14 mouse cellular contexts compared by ENCODE assay signal in genomic region chr7:136377742-136378141, GRCm38 (mm10).
A peak's percentile ranks its signal among the peaks of the same experiment; 100 is the strongest.
DNase-seq lines count a peak whose midpoint lies in the region; ATAC-seq and TF ChIP-seq lines count a peak whose summit lies in the region.
"Had no signal": no experiment of that assay in that cellular context is flagged by ENCODE, and none has a peak within 500 bp of the region (broad histone marks: within the 10 kb centered on the region; RNA-seq: fewer than 3 reads in every experiment).

No protein-coding gene starts in this region.

- H3K9ac ChIP-seq in embryonic facial prominence, embryonic 14.5 days (ENCODE audit: low read depth, low read length): no peak overlapping the region
- no peak overlapping the region for H3K9ac ChIP-seq in heart, adult 2 months (ENCODE audit: low read depth, low read length)
- no peak overlapping the region for H3K9ac ChIP-seq in stomach, postnatal 0 days (ENCODE audit: low read length)
- H3K9ac ChIP-seq: liver, embryonic 13.5 days; stomach, embryonic 15.5 days had no signal

- 0 out of 2 replicates have a peak, but pooled peaks have one; percentile 21 for TF ChIP-seq EP300 in heart, adult 2 months (IDR thresholded peaks at IDR 0.05; ENCODE audit: insufficient read depth, low read depth, low read length)
- TF ChIP-seq EP300 in stomach, postnatal 0 days (optimal IDR thresholded peaks at IDR 0.05): no peak

- H3K27ac ChIP-seq in kidney, adult 2 months (ENCODE audit: insufficient read depth, low read depth, low read length): no peak overlapping the region; the same call in 1 of the 2 replicates
- peak overlapping the region; percentile 1 for H3K27ac ChIP-seq in embryonic facial prominence, embryonic 14.5 days (replicated peaks; ENCODE audit: low read depth, low read length)
- H3K27ac ChIP-seq in heart, adult 2 months: peak overlapping the region; percentile 59
- no peak overlapping the region for H3K27ac ChIP-seq in stomach, postnatal 0 days (replicated peaks)
- H3K27ac ChIP-seq: hindbrain, embryonic 10.5 days; liver, embryonic 13.5 days; midbrain, embryonic 10.5 days; stomach, embryonic 15.5 days had no signal

- no peaks in the 10 kb centered on the region for H3K36me3 ChIP-seq in kidney, adult 2 months (ENCODE audit: control insufficient read depth, insufficient read depth, low read length)
- no peaks in the 10 kb centered on the region for H3K36me3 ChIP-seq in embryonic facial prominence, embryonic 14.5 days (ENCODE audit: control insufficient read depth, insufficient read depth, low read length)
- no peaks in the 10 kb centered on the region for H3K36me3 ChIP-seq in heart, adult 2 months (ENCODE audit: control insufficient read depth, insufficient read depth, low read length)
- H3K36me3 ChIP-seq in stomach, postnatal 0 days (ENCODE audit: control insufficient read depth, insufficient read depth, low read length): no peaks in the 10 kb centered on the region
- H3K36me3 ChIP-seq: hindbrain, embryonic 10.5 days; liver, embryonic 13.5 days; midbrain, embryonic 10.5 days; stomach, embryonic 15.5 days had no signal

- no peak for TF ChIP-seq POLR2A in kidney, adult 2 months (IDR thresholded peaks at IDR 0.05; ENCODE audit: low read depth, low read length)
- no peak for TF ChIP-seq POLR2A in heart, adult 2 months (IDR thresholded peaks at IDR 0.05; ENCODE audit: insufficient read depth, low read depth, low read length)

- H3K4me1 ChIP-seq in kidney, adult 2 months (ENCODE audit: control insufficient read depth, insufficient read depth, low read length): peaks cover 9% of the 10 kb centered on the region; the same call in 1 of the 2 replicates
- peaks cover 30% of the 10 kb centered on the region for H3K4me1 ChIP-seq in embryonic facial prominence, embryonic 14.5 days (ENCODE audit: control insufficient read depth, insufficient read depth, low read length)
- H3K4me1 ChIP-seq in heart, adult 2 months (ENCODE audit: control insufficient read depth, insufficient read depth, low read length): peaks cover 15% of the 10 kb centered on the region
- H3K4me1 ChIP-seq in stomach, postnatal 0 days (replicated peaks; ENCODE audit: control insufficient read depth, insufficient read depth): no peaks in the 10 kb centered on the region
- H3K4me1 ChIP-seq: hindbrain, embryonic 10.5 days; liver, embryonic 13.5 days had no signal

- peak; percentile 5 for DNase-seq in kidney, adult 2 months
- no peak for DNase-seq in kidney, postnatal 36 days
- peak; percentile 80 for DNase-seq in embryonic facial prominence, embryonic 14.5 days (ENCODE audit: low spot score)
- peak; percentile 49 to 73 for DNase-seq in heart, adult 2 months
- DNase-seq in heart, postnatal 4 days: peak; percentile 65
- DNase-seq in stomach, postnatal 0 days (ENCODE audit: low spot score): no peak
- DNase-seq in left cerebral cortex, adult 18-20 months (ENCODE audit: low spot score in 2 of 2): no peak
- DNase-seq in thymus, postnatal 36 days: no peak
- DNase-seq: cerebellum, adult 8-10 months; liver, embryonic 13.5 days had no signal

- no peak overlapping the region for H3K4me3 ChIP-seq in kidney, adult 2 months (ENCODE audit: insufficient read depth, low read depth, low read length)
- no peak overlapping the region for H3K4me3 ChIP-seq in embryonic facial prominence, embryonic 14.5 days (ENCODE audit: low read depth, low read length)
- no peak overlapping the region for H3K4me3 ChIP-seq in heart, adult 2 months
- H3K4me3 ChIP-seq in stomach, postnatal 0 days (ENCODE audit: low read depth, low read length): no peak overlapping the region
- H3K4me3 ChIP-seq: hindbrain, embryonic 10.5 days; liver, embryonic 13.5 days; midbrain, embryonic 10.5 days; stomach, embryonic 15.5 days had no signal

- WGBS in kidney, adult 2 months: 68% methylated on average over 8 of the region's 8 CpGs
- 48% methylated on average over 8 of the region's 8 CpGs for WGBS in embryonic facial prominence, embryonic 14.5 days
- 26% methylated on average over 8 of the region's 8 CpGs for WGBS in heart, adult 2 months
- 60% methylated on average over 8 of the region's 8 CpGs for WGBS in stomach, postnatal 0 days

- TF ChIP-seq CTCF in kidney, adult 2 months (conservative IDR thresholded peaks at IDR 0.05; ENCODE audit: insufficient read depth, insufficient read length, low read depth, low read length): no peak
- no peak for TF ChIP-seq CTCF in heart, adult 2 months (IDR thresholded peaks at IDR 0.05)
- no peak for TF ChIP-seq CTCF in stomach, postnatal 0 days (IDR thresholded peaks at IDR 0.05; ENCODE audit: low read depth)

- H3K27me3 ChIP-seq in kidney, adult 2 months (replicated peaks; ENCODE audit: control insufficient read depth, insufficient read depth, low read length): no peaks in the 10 kb centered on the region
- H3K27me3 ChIP-seq in embryonic facial prominence, embryonic 14.5 days (replicated peaks; ENCODE audit: control insufficient read depth, insufficient read depth, low read length): no peaks in the 10 kb centered on the region
- no peaks in the 10 kb centered on the region for H3K27me3 ChIP-seq in heart, adult 2 months (ENCODE audit: control insufficient read depth, insufficient read depth, low read length)
- no peaks in the 10 kb centered on the region for H3K27me3 ChIP-seq in stomach, postnatal 0 days (ENCODE audit: control insufficient read depth, insufficient read depth, low read length)
- H3K27me3 ChIP-seq: liver, embryonic 13.5 days; Patski; stomach, embryonic 15.5 days had no signal

- H3K9me3 ChIP-seq in embryonic facial prominence, embryonic 14.5 days (ENCODE audit: control insufficient read depth, low read length): no peaks in the 10 kb centered on the region
- no peaks in the 10 kb centered on the region for H3K9me3 ChIP-seq in stomach, postnatal 0 days (ENCODE audit: control insufficient read depth, low read length)
- H3K9me3 ChIP-seq: hindbrain, embryonic 10.5 days; liver, embryonic 13.5 days; midbrain, embryonic 10.5 days; stomach, embryonic 15.5 days had no signal

- intact Hi-C loops in heart, adult 2 months (cut with DNase I): loop anchor here (10.0 kb wide), 1 partner anchor 223 kb away; no protein-coding TSS in a partner anchor

- no peak for ATAC-seq in embryonic facial prominence, embryonic 14.5 days (ENCODE audit: low read depth)
- no peak for ATAC-seq in stomach, postnatal 0 days (ENCODE audit: low FRiP score, low TSS enrichment)
- ATAC-seq: Patski had no signal

- H3K4me2 ChIP-seq in embryonic facial prominence, embryonic 14.5 days (ENCODE audit: low read depth, low read length): no peak overlapping the region
- no peak overlapping the region for H3K4me2 ChIP-seq in stomach, postnatal 0 days (replicated peaks; ENCODE audit: low read depth)
- H3K4me2 ChIP-seq: liver, embryonic 13.5 days; stomach, embryonic 15.5 days had no signal

- H3K79me2 ChIP-seq in heart, adult 2 months (replicated peaks; ENCODE audit: control insufficient read depth, insufficient read depth, low read length): no peaks in the 10 kb centered on the region

Comparison
In these comparisons a context has a peak if more than half of its experiments do, and no peak if none do; other contexts are left out.
1. DNase-seq: peak in kidney, adult 2 months (single experiment), embryonic facial prominence, embryonic 14.5 days (single experiment), heart, adult 2 months (2 of 2) and heart, postnatal 4 days (single experiment); none in kidney, postnatal 36 days (0 of 2), stomach, postnatal 0 days (single experiment), left cerebral cortex, adult 18-20 months (0 of 2) and thymus, postnatal 36 days (0 of 2).
2. H3K27ac ChIP-seq: peak in embryonic facial prominence, embryonic 14.5 days (single experiment) and heart, adult 2 months (single experiment); none in kidney, adult 2 months (single experiment) and stomach, postnatal 0 days (single experiment).